Mouse (Mus musculus) G1E (cell line): ENCODE measurements around the gene Notum.

Source experiments
- CTCF ChIP-seq: IDR thresholded peaks from 2 replicates; pipeline ENCODE4 v1.5.1; 2012; ENCODE audit warnings: low read depth, low read length, inconsistent platforms, mixed read lengths
- GATA1 ChIP-seq: IDR thresholded peaks from 2 replicates; pipeline ENCODE4 v1.6.1; 2012; ENCODE audit warnings: borderline replicate concordance, low read length, inconsistent platforms, mixed read lengths
- GATA2 ChIP-seq: IDR thresholded peaks from 2 replicates; pipeline ENCODE4 v1.6.1; 2012; ENCODE audit warnings: low read depth, low read length, inconsistent platforms, borderline replicate concordance
- POLR2AphosphoS5 ChIP-seq: IDR thresholded peaks from 2 replicates; pipeline ENCODE4 v1.6.1; 2012; ENCODE audit warnings: low read depth, low read length, inconsistent platforms; ENCODE audit not compliant: insufficient replicate concordance
- TAL1 ChIP-seq: conservative IDR thresholded peaks from 2 replicates; pipeline ENCODE4 v1.6.1; 2012; ENCODE audit warnings: low read depth, low read length, inconsistent platforms, mixed read lengths

- TF ChIP-seq GATA2 (no peak), POLR2AphosphoS5 (no peak), CTCF (no peak), TAL1 (no peak), GATA1 (no peak)
Measured at GRCm38 (mm10) chr11:120617519-120618112, 43.4 kb downstream of the Notum start, which contains the start of gene Pcyt2.
